Mouse (Mus musculus) 3134 (cell line): Measurements from ENCODE around the gene Atox1.

Source experiments
- DNase-seq: peaks from one replicate; pipeline ENCODE4 v3.0.0-alpha.2; 2011; ENCODE audit warnings: low spot score; ENCODE audit not compliant: insufficient read length; ENCODE audit errors: extremely low read depth

The Atox1 gene

GRCm38 (mm10) chr11:55461019-55461645 is at the start of gene Atox1:
Gene Atox1 (minus strand): TSS chr11:55461239.
- DNase-seq, result peak; percentile 99

GRCm38 (mm10) chr11:55505485-55505884 is 44.4 kb upstream of the Atox1 start:
- peak; percentile 39 for DNase-seq

- DNase-seq, result no peak
Measured at GRCm38 (mm10) chr11:55502886-55503285, 41.8 kb upstream of the Atox1 start.

GRCm38 (mm10) chr11:55501955-55502531 is 41.0 kb upstream of the Atox1 start:
- no peak for DNase-seq

- DNase-seq, result peak; percentile 25
Measured at GRCm38 (mm10) chr11:55497885-55498284, 36.8 kb upstream of the Atox1 start.

- DNase-seq, result no peak
Measured at GRCm38 (mm10) chr11:55496158-55496557, 35.1 kb upstream of the Atox1 start.

- DNase-seq, result no peak
Measured at GRCm38 (mm10) chr11:55485443-55485842, 24.4 kb upstream of the Atox1 start.

- DNase-seq, result no peak
Measured at GRCm38 (mm10) chr11:55473219-55473618, 12.2 kb upstream of the Atox1 start.

GRCm38 (mm10) chr11:55471467-55471866 is 10.4 kb upstream of the Atox1 start:
- DNase-seq, result no peak

- DNase-seq, result no peak
Measured at GRCm38 (mm10) chr11:55470761-55471160, 9.7 kb upstream of the Atox1 start.

GRCm38 (mm10) chr11:55469923-55470691 is 9.1 kb upstream of the Atox1 start:
- no peak for DNase-seq

- peak; percentile 99 for DNase-seq
Measured at GRCm38 (mm10) chr11:55469048-55469843, 8.2 kb upstream of the Atox1 start, which contains the start of gene G3bp1. Gene G3bp1 (plus strand): TSS chr11:55469685.

- DNase-seq, result no peak
Measured at GRCm38 (mm10) chr11:55468611-55469047, 7.6 kb upstream of the Atox1 start.

- DNase-seq, result peak; percentile 58
Measured at GRCm38 (mm10) chr11:55468012-55468411, 7.0 kb upstream of the Atox1 start.

GRCm38 (mm10) chr11:55465177-55465576 is 4.1 kb upstream of the Atox1 start:
- DNase-seq, result no peak

GRCm38 (mm10) chr11:55464707-55465106 is 3.7 kb upstream of the Atox1 start:
- DNase-seq, result no peak

GRCm38 (mm10) chr11:55462149-55462548 is 1.1 kb upstream of the Atox1 start:
- no peak for DNase-seq

GRCm38 (mm10) chr11:55460559-55461018 is 450 bp downstream of the Atox1 start:
- no peak for DNase-seq

GRCm38 (mm10) chr11:55459850-55460558 is 1.0 kb downstream of the Atox1 start:
- DNase-seq, result no peak

GRCm38 (mm10) chr11:55458501-55458900 is 2.5 kb downstream of the Atox1 start:
- DNase-seq, result no peak
